Mouse (Mus musculus) limb, embryonic 10.5 days (tissue): ENCODE measurements around the gene Map7d2. TPM values are rescaled to one million over a fixed set of nuclear protein-coding genes. Genes with fewer than 3 reads are reported as not detected.
"Not testable (repeated sequence)": the region's sequence is repeated elsewhere in the genome, so short reads cannot be mapped to it uniquely, and the experiment has no call there.

Experiments
- DNase-seq: peaks from one replicate; pipeline ENCODE4 v3.0.0-alpha.2; 2017; ENCODE audit warnings: low spot score
- H3K27ac ChIP-seq: fragments of 300-500 bp; sonication (generic); 2 replicates; pipeline ENCODE4 v1.5.1; 2016; ENCODE audit warnings: mild to moderate bottlenecking
- H3K27me3 ChIP-seq: fragments of 300-500 bp; sonication (generic); 2 replicates; pipeline ENCODE4 v1.6.1; 2016; ENCODE audit warnings: low read depth, mild to moderate bottlenecking; ENCODE audit not compliant: poor library complexity, severe bottlenecking
- H3K36me3 ChIP-seq: fragments of 300-500 bp; sonication (generic); 2 replicates; pipeline ENCODE4 v1.6.1; 2016; ENCODE audit warnings: mild to moderate bottlenecking, moderate library complexity
- H3K4me1 ChIP-seq: fragments of 300-500 bp; sonication (generic); 2 replicates; pipeline ENCODE4 v1.6.1; 2016
- H3K4me3 ChIP-seq: fragments of 300-500 bp; sonication (generic); 2 replicates; pipeline ENCODE4 v1.5.1; 2016; ENCODE audit warnings: mild to moderate bottlenecking, moderate library complexity
- H3K9me3 ChIP-seq: fragments of 300-500 bp; sonication (generic); replicated peaks from 2 replicates; pipeline ENCODE4 v1.6.1; 2016; ENCODE audit warnings: mild to moderate bottlenecking
- WGBS: fragments of 180-500 bp; shearing (Covaris S2); methylation state at CpG from one replicate; pipeline ENCODE4 v1.1.7; 2016; 5-methylcytosine and 5-hydroxymethylcytosine counted together
- polyA plus RNA-seq: library from polyadenylated mRNA; unstranded; fragments of >200 nt; fragmentation: Nextera tagmentation; extraction: Ambion mirVana; gene quantifications from 2 replicates; pipeline ENCODE4 v1.2.1, GENCODE M21; 2016

Map7d2 gene
- polyA plus RNA-seq, result 1.2 and 1.7 TPM in 2 replicates

- 30% methylated on average over 77 of the region's 83 CpGs for WGBS
- Histone ChIP-seq H3K27me3 (peaks cover 65% of the 10 kb centered on the region), H3K4me1 (peaks cover 6% of the 10 kb centered on the region; the same call in 1 of the 2 replicates), H3K36me3 (no peaks in the 10 kb centered on the region), H3K4me3 (peak within 1 kb of the TSS; percentile 64), H3K27ac (peak within 1 kb of the TSS; percentile 50; the same call in 1 of the 2 replicates), H3K9me3 (no peaks in the 10 kb centered on the region)
- no peak for DNase-seq
These were observed at the start of gene Map7d2 for GRCm38 (mm10) chrX:159414130-159414828. Map7d2 (plus strand) TSS chrX:159414572.

GRCm38 (mm10) chrX:159371831-159372752, 42.3 kb upstream of the Map7d2 start, which contains the start of gene Eif1ax:
Eif1ax (plus strand) TSS chrX:159372178.
- H3K36me3 ChIP-seq, result peaks cover 20% of the 10 kb centered on the region
- no peaks in the 10 kb centered on the region for H3K4me1 ChIP-seq
- H3K9me3 ChIP-seq, result no peaks in the 10 kb centered on the region
- peak within 1 kb of the TSS; percentile 69 for H3K4me3 ChIP-seq
- H3K27ac ChIP-seq, result peak within 1 kb of the TSS; percentile 91
- peaks cover 34% of the 10 kb centered on the region for H3K27me3 ChIP-seq
- WGBS, result 16% methylated on average over 50 of the region's 76 CpGs
- peak; percentile 76 for DNase-seq

GRCm38 (mm10) chrX:159372753-159373144, 41.6 kb upstream of the Map7d2 start:
- H3K27ac ChIP-seq, result peak overlapping the region; percentile 91
- H3K4me3 ChIP-seq, result peak overlapping the region; percentile 69
- no peak for DNase-seq
- 16% methylated on average over 9 of the region's 9 CpGs for WGBS
- H3K36me3 ChIP-seq, result peaks cover 26% of the 10 kb centered on the region
- no peaks in the 10 kb centered on the region for H3K4me1 ChIP-seq
- H3K27me3 ChIP-seq, result peaks cover 34% of the 10 kb centered on the region
- H3K9me3 ChIP-seq, result no peaks in the 10 kb centered on the region

GRCm38 (mm10) chrX:159387105-159387504, 27.3 kb upstream of the Map7d2 start:
- H3K27me3 ChIP-seq, result peaks cover 24% of the 10 kb centered on the region; the same call in 1 of the 2 replicates
- no peak overlapping the region for H3K27ac ChIP-seq
- no peaks in the 10 kb centered on the region for H3K9me3 ChIP-seq
- no peak for DNase-seq
- no peak overlapping the region for H3K4me3 ChIP-seq
- H3K4me1 ChIP-seq, result no peaks in the 10 kb centered on the region
- H3K36me3 ChIP-seq, result peaks cover 58% of the 10 kb centered on the region
- 93% methylated on average over 9 of the region's 9 CpGs for WGBS

- no peak for DNase-seq
- Histone ChIP-seq H3K4me1 (no peaks in the 10 kb centered on the region), H3K9me3 (no peaks in the 10 kb centered on the region), H3K27me3 (peaks cover 21% of the 10 kb centered on the region; the same call in 1 of the 2 replicates), H3K36me3 (peaks cover 44% of the 10 kb centered on the region), H3K27ac (no peak overlapping the region), H3K4me3 (no peak overlapping the region)
These were observed 25.4 kb upstream of the Map7d2 start for GRCm38 (mm10) chrX:159388953-159389352.

- Histone ChIP-seq H3K4me3 (no peak overlapping the region), H3K27me3 (peaks cover 21% of the 10 kb centered on the region; the same call in 1 of the 2 replicates), H3K9me3 (no peaks in the 10 kb centered on the region), H3K27ac (no peak overlapping the region), H3K4me1 (no peaks in the 10 kb centered on the region), H3K36me3 (peaks cover 30% of the 10 kb centered on the region)
- no peak for DNase-seq
- 78% methylated on average over 6 of the region's 6 CpGs for WGBS
These were observed 23.9 kb upstream of the Map7d2 start for GRCm38 (mm10) chrX:159390347-159390962.

GRCm38 (mm10) chrX:159391239-159391638, 23.1 kb upstream of the Map7d2 start:
- H3K9me3 ChIP-seq, result no peaks in the 10 kb centered on the region
- WGBS, result 72% methylated on average over 3 of the region's 3 CpGs
- peaks cover 23% of the 10 kb centered on the region for H3K36me3 ChIP-seq
- DNase-seq, result no peak
- no peak overlapping the region for H3K4me3 ChIP-seq
- no peaks in the 10 kb centered on the region for H3K4me1 ChIP-seq
- H3K27me3 ChIP-seq, result peaks cover 21% of the 10 kb centered on the region; the same call in 1 of the 2 replicates
- no peak overlapping the region for H3K27ac ChIP-seq

GRCm38 (mm10) chrX:159409253-159409652, 5.1 kb upstream of the Map7d2 start:
- H3K4me1 ChIP-seq, result no peaks in the 10 kb centered on the region
- H3K36me3 ChIP-seq, result no peaks in the 10 kb centered on the region
- DNase-seq, result no peak
- no peak overlapping the region for H3K27ac ChIP-seq
- H3K9me3 ChIP-seq, result no peaks in the 10 kb centered on the region
- H3K27me3 ChIP-seq, result peaks cover 17% of the 10 kb centered on the region
- no peak overlapping the region for H3K4me3 ChIP-seq
- WGBS, result 26% methylated on average over 4 of the region's 4 CpGs

GRCm38 (mm10) chrX:159414829-159415673, 679 bp downstream of the Map7d2 start:
- H3K36me3 ChIP-seq, result no peaks in the 10 kb centered on the region
- 10% methylated on average over 63 of the region's 65 CpGs for WGBS
- peak overlapping the region; percentile 50; the same call in 1 of the 2 replicates for H3K27ac ChIP-seq
- H3K4me1 ChIP-seq, result peaks cover 6% of the 10 kb centered on the region; the same call in 1 of the 2 replicates
- peak; percentile 47 for DNase-seq
- peak overlapping the region; percentile 64 for H3K4me3 ChIP-seq
- peaks cover 70% of the 10 kb centered on the region for H3K27me3 ChIP-seq
- no peaks in the 10 kb centered on the region for H3K9me3 ChIP-seq

- H3K27ac ChIP-seq, H3K4me1 ChIP-seq, H3K4me3 ChIP-seq, DNase-seq, H3K36me3 ChIP-seq, H3K9me3 ChIP-seq: not testable (repeated sequence)
- 90% methylated on average over 3 of the region's 3 CpGs for WGBS
- peaks cover 20% of the 10 kb centered on the region for H3K27me3 ChIP-seq
These were observed 16.1 kb downstream of the Map7d2 start for GRCm38 (mm10) chrX:159430507-159430906.

- Histone ChIP-seq H3K4me1 (no peaks in the 10 kb centered on the region), H3K27ac (no peak overlapping the region), H3K36me3 (no peaks in the 10 kb centered on the region), H3K4me3 (no peak overlapping the region), H3K27me3 (peaks cover 31% of the 10 kb centered on the region; the same call in 1 of the 2 replicates), H3K9me3 (no peaks in the 10 kb centered on the region)
- peak; percentile 40 for DNase-seq
- 52% methylated on average over 3 of the region's 3 CpGs for WGBS
These were observed 27.8 kb downstream of the Map7d2 start for GRCm38 (mm10) chrX:159442128-159442527.

GRCm38 (mm10) chrX:159447133-159447532, 32.8 kb downstream of the Map7d2 start:
- Histone ChIP-seq H3K4me1 (no peaks in the 10 kb centered on the region), H3K27ac (no peak overlapping the region), H3K27me3 (peaks cover 15% of the 10 kb centered on the region; the same call in 1 of the 2 replicates), H3K4me3 (no peak overlapping the region), H3K36me3 (no peaks in the 10 kb centered on the region), H3K9me3 (no peaks in the 10 kb centered on the region)
- DNase-seq, result no peak
- WGBS, result 90% methylated on average over 1 of the region's 1 CpGs
